Mouse (Mus musculus): ENCODE results near the gene Itga1. TPM values are rescaled to one million over a fixed set of nuclear protein-coding genes. Genes with fewer than 3 reads are reported as not detected.

Gene Itga1
- polyA plus RNA-seq, 1 experiment: 3.5 TPM

GRCm38 (mm10) chr13:114971905-114972304 lies 129.9 kb downstream of the Itga1 start:
- H3K4me3 ChIP-seq (ENCODE audit: low read depth, low read length): no peak overlapping the region
- TF ChIP-seq CTCF (IDR thresholded peaks at IDR 0.05; ENCODE audit: extremely low read depth, insufficient read length, insufficient replicate concordance, low read depth, low read length): no peak

DNA sequence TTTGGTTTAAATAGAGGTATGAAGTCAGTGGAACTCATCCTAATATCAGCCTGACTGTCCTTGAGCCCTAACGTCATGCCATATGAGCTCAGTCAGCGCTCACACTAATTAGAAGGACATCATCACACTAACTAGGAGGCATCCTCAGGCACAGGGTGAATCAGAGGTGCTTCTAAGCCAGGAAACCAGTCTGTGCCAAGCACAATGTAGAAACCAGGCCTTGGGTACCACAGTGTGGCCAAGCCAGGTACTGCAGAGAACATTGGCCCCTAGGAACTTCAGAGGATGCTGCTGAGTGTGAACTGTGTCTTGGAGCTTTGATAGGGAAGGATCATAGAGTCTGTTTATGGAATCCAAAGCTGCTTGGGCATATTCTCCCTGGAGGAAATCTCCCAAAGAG lies 137.5 kb downstream of the Itga1 start:
- 33% methylated on average over 2 of the region's 2 CpGs for WGBS
- H3K27me3 ChIP-seq (ENCODE audit: control insufficient read depth, insufficient read depth, low read length): no peaks in the 10 kb centered on the region
- no peak overlapping the region for H3K27ac ChIP-seq (ENCODE audit: insufficient read depth, low read depth, low read length)
- no peaks in the 10 kb centered on the region for H3K4me1 ChIP-seq (ENCODE audit: control insufficient read depth, insufficient read depth, insufficient read length, low read length)
- no peak overlapping the region for H3K4me3 ChIP-seq (ENCODE audit: low read depth, low read length)
- TF ChIP-seq POLR2A (IDR thresholded peaks at IDR 0.05; ENCODE audit: low read depth, low read length): no peak
- peak; percentile 87; the same call in 1 of the 2 replicates for TF ChIP-seq CTCF (IDR thresholded peaks at IDR 0.05; ENCODE audit: extremely low read depth, insufficient read length, insufficient replicate concordance, low read depth, low read length)
- peaks cover 8% of the 10 kb centered on the region for H3K36me3 ChIP-seq (ENCODE audit: control insufficient read depth, insufficient read depth, low read length)

More at GRCm38 (mm10) chr13:114971905-114972304, 129.9 kb downstream of the Itga1 start:
- H3K27me3 ChIP-seq (ENCODE audit: control insufficient read depth, insufficient read depth, low read length): no peaks in the 10 kb centered on the region
- peaks cover 9% of the 10 kb centered on the region for H3K36me3 ChIP-seq (ENCODE audit: control insufficient read depth, insufficient read depth, low read length)
- 90% methylated on average over 3 of the region's 3 CpGs for WGBS
- H3K4me1 ChIP-seq (ENCODE audit: control insufficient read depth, insufficient read depth, insufficient read length, low read length): no peaks in the 10 kb centered on the region
- H3K27ac ChIP-seq (ENCODE audit: insufficient read depth, low read depth, low read length): no peak overlapping the region

GRCm38 (mm10) chr13:114954516-114954915 lies 147.2 kb downstream of the Itga1 start:
- Histone ChIP-seq H3K36me3 (ENCODE audit: control insufficient read depth, insufficient read depth, low read length) (peaks cover 1% of the 10 kb centered on the region), H3K27ac (ENCODE audit: insufficient read depth, low read depth, low read length) (no peak overlapping the region), H3K4me3 (ENCODE audit: low read depth, low read length) (no peak overlapping the region), H3K4me1 (ENCODE audit: control insufficient read depth, insufficient read depth, insufficient read length, low read length) (no peaks in the 10 kb centered on the region), H3K27me3 (ENCODE audit: control insufficient read depth, insufficient read depth, low read length) (no peaks in the 10 kb centered on the region)
- TF ChIP-seq POLR2A (IDR thresholded peaks at IDR 0.05; ENCODE audit: low read depth, low read length) (no peak), CTCF (IDR thresholded peaks at IDR 0.05; ENCODE audit: extremely low read depth, insufficient read length, insufficient replicate concordance, low read depth, low read length) (no peak)

- H3K27ac ChIP-seq (ENCODE audit: insufficient read depth, low read depth, low read length): no peak overlapping the region
- 70% methylated on average over 7 of the region's 7 CpGs for whole genome bisulfite sequencing
- no peak for TF ChIP-seq POLR2A (IDR thresholded peaks at IDR 0.05; ENCODE audit: low read depth, low read length)
- TF ChIP-seq CTCF (IDR thresholded peaks at IDR 0.05; ENCODE audit: extremely low read depth, insufficient read length, insufficient replicate concordance, low read depth, low read length): no peak
- no peaks in the 10 kb centered on the region for H3K36me3 ChIP-seq (ENCODE audit: control insufficient read depth, insufficient read depth, low read length)
- H3K4me1 ChIP-seq (ENCODE audit: control insufficient read depth, insufficient read depth, insufficient read length, low read length): peaks cover 4% of the 10 kb centered on the region; the same call in 1 of the 2 replicates
- no peaks in the 10 kb centered on the region for H3K27me3 ChIP-seq (ENCODE audit: control insufficient read depth, insufficient read depth, low read length)
- no peak overlapping the region for H3K4me3 ChIP-seq (ENCODE audit: low read depth, low read length)
These were observed 168.2 kb downstream of the Itga1 start for GRCm38 (mm10) chr13:114933541-114933940.

DNA sequence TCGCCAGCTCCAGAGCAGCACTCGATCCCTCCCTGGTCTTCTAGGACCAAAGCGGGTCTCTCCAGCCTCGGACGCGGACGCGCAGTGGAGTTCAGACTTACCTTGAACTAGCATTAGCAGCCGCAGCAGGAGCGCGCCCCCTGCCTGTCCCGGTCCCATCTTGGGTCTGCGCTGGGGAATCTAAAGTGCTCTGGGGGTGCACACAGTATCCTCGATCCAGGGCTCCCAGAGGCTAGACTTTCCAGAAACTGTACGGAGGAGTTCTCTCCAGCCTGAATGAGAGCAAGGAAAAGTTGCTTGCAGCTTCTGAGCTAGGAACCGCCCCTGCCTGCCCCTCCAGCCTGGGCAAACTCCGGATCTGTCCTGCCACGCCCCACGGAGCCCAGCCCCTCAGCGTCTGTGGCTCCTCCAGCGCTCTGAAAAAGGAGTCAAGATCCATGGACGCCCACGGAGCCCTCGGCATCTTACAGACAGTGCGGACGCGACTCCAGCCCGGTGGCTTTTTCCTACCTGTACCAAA lies 169.9 kb downstream of the Itga1 start, which contains the start of gene Itga2:
TSS of gene Itga2 (minus strand) at position 326 of the 520 bp plus-strand sequence.
- Histone ChIP-seq H3K27me3 (ENCODE audit: control insufficient read depth, insufficient read depth, low read length) (no peaks in the 10 kb centered on the region), H3K27ac (ENCODE audit: insufficient read depth, low read depth, low read length) (peak within 1 kb of the TSS; percentile 58), H3K36me3 (ENCODE audit: control insufficient read depth, insufficient read depth, low read length) (no peaks in the 10 kb centered on the region), H3K4me1 (ENCODE audit: control insufficient read depth, insufficient read depth, insufficient read length, low read length) (peaks cover 4% of the 10 kb centered on the region; the same call in 1 of the 2 replicates), H3K4me3 (ENCODE audit: low read depth, low read length) (peak within 1 kb of the TSS; percentile 79)
- TF ChIP-seq CTCF (IDR thresholded peaks at IDR 0.05; ENCODE audit: extremely low read depth, insufficient read length, insufficient replicate concordance, low read depth, low read length) (peak; percentile 56), POLR2A (IDR thresholded peaks at IDR 0.05; ENCODE audit: low read depth, low read length) (no peak)
- under 1% methylated on average over 28 of the region's 28 CpGs for WGBS

DNA sequence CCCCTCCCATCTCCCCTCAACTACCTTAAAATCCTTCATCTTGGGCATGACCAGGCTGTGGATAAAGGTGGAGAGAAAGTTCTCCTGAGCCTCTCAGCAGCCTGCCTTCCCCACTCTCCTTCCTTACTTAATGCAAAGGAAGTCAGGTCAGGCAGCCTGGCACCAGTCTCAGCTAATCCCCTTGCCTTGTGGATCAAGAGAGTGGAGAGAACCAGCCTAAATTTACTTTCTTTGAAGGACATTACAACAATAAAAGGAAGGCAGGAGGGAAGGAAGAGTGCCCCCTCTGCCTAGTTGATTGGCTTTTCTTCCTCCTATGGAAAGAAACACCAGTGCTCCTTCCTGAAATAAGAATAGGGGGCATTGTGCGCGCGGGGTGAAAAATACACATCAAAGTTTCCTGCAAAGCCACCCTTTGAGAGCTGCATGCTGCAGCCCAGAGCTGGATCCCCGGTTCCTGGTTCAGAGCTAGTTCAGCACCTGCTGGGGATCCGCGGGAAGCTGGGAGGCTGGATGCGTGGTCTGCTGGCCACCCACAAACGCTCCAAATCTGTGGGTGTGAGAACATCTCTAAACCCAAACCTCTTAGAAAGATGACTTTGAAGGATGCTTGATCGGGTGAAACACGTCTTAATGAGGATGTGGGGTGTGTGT lies 170.6 kb downstream of the Itga1 start:
- Histone ChIP-seq H3K27ac (ENCODE audit: insufficient read depth, low read depth, low read length) (peak overlapping the region; percentile 58), H3K27me3 (ENCODE audit: control insufficient read depth, insufficient read depth, low read length) (no peaks in the 10 kb centered on the region), H3K36me3 (ENCODE audit: control insufficient read depth, insufficient read depth, low read length) (no peaks in the 10 kb centered on the region), H3K4me3 (ENCODE audit: low read depth, low read length) (peak overlapping the region; percentile 79), H3K4me1 (ENCODE audit: control insufficient read depth, insufficient read depth, insufficient read length, low read length) (peaks cover 4% of the 10 kb centered on the region; the same call in 1 of the 2 replicates)
- 1% methylated on average over 10 of the region's 10 CpGs for WGBS
- no peak for TF ChIP-seq CTCF (IDR thresholded peaks at IDR 0.05; ENCODE audit: extremely low read depth, insufficient read length, insufficient replicate concordance, low read depth, low read length)
- TF ChIP-seq POLR2A (IDR thresholded peaks at IDR 0.05; ENCODE audit: low read depth, low read length): no peak

GRCm38 (mm10) chr13:114924785-114925184 lies 177.0 kb downstream of the Itga1 start:
- no peak overlapping the region for H3K27ac ChIP-seq (ENCODE audit: insufficient read depth, low read depth, low read length)
- no peak for TF ChIP-seq POLR2A (IDR thresholded peaks at IDR 0.05; ENCODE audit: low read depth, low read length)
- TF ChIP-seq CTCF (IDR thresholded peaks at IDR 0.05; ENCODE audit: extremely low read depth, insufficient read length, insufficient replicate concordance, low read depth, low read length): no peak
- WGBS: 50% methylated on average over 1 of the region's 1 CpGs
- H3K27me3 ChIP-seq (ENCODE audit: control insufficient read depth, insufficient read depth, low read length): no peaks in the 10 kb centered on the region
- peaks cover 7% of the 10 kb centered on the region; the same call in 1 of the 2 replicates for H3K4me1 ChIP-seq (ENCODE audit: control insufficient read depth, insufficient read depth, insufficient read length, low read length)
- peaks cover 6% of the 10 kb centered on the region for H3K36me3 ChIP-seq (ENCODE audit: control insufficient read depth, insufficient read depth, low read length)
- no peak overlapping the region for H3K4me3 ChIP-seq (ENCODE audit: low read depth, low read length)
